Mouse (Mus musculus) gastrocnemius, postnatal 4 days (tissue): Measurements from ENCODE around the gene Slc17a6. TPM values are rescaled to one million over a fixed set of nuclear protein-coding genes. Genes with fewer than 3 reads are reported as not detected.
"Not testable (repeated sequence)": the region's sequence is repeated elsewhere in the genome, so short reads cannot be mapped to it uniquely, and the experiment has no call there.

Experiments used
- DNase-seq, 2 experiments: peaks; one replicate each; pipeline ENCODE4 v3.0.0; 2021 to 2022; ENCODE audit warnings: low spot score in 2 of 2, mixed read lengths in 2 of 2
- total RNA-seq, 2 experiments: library from RNA; stranded (reverse); gene quantifications; 2 replicates each; pipeline ENCODE4 v1.2.3; 2021

The Slc17a6 gene
- total RNA-seq, 2 experiments from 2014 or later: not detected

DNA sequence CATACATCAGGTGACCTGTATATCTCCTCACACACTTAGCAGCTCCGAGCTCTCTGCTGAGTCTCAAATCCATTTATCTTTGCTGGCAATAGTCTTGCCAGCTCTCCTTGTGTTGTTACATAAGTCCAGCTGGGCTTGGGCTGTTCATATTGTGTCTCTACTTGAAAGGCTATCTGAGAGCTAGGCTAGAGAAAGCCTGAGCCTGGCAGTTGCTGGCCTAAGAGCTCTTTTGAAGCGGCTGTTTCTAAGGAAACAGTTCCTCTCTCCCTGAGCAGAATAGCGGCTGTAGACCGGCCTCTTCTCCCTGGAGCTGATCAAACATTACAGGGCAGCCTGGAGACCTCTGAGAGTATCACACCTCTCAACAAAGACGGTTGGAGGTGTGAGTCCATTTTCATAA lies 40.6 kb downstream of the Slc17a6 start:
- no peak for DNase-seq

DNA sequence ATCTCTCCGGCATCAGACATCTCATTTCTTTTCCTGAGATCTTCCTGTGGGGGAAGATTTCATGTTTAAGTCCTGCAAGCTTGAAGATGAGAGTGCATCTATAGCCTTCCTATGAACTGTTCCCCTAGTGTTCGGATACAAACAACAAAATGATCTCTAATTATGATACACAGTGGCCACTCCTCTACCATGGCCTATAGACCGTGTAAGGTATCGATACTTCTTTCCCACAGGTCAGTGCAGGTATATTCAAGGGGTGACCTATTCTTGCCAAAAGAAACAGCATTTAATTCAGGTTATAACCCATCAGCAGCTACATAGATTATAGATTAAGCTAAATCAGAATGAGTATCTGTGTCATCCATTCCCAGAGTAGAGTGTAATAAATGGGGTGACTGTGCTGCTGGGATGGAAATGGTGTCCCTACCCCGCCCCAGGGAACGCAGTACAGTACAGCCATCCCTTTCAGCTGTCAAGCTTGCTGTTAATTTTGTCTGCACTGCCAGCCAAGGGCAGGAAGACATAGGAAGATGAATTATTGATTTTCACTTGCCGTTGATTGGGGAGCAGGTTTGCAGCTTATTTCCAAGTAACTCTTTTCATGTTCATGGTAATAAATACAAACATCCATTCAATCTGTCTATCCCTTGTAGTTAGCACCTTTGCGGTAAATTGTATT lies 71.9 kb downstream of the Slc17a6 start:
- DNase-seq: no peak

DNA sequence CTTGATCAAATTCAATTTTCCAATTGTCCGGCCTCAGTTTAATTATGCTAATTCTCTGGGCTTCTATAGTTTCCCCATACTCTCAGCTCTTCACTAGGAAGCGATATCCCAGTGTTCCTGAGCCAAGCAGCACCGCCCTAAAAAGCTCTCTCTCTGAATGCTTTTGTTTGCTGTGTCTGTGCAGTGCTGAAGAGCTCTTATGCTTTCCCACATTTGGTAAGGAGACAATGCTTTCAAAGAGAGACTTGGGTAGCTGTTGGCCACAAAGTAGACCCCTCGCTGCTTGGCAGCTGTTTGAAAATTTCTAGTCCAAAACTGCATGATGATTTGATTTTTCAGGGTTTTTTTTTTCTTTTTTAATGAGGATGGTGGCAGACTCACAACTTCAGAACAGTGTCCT lies 72.6 kb downstream of the Slc17a6 start:
- no peak for DNase-seq

DNA sequence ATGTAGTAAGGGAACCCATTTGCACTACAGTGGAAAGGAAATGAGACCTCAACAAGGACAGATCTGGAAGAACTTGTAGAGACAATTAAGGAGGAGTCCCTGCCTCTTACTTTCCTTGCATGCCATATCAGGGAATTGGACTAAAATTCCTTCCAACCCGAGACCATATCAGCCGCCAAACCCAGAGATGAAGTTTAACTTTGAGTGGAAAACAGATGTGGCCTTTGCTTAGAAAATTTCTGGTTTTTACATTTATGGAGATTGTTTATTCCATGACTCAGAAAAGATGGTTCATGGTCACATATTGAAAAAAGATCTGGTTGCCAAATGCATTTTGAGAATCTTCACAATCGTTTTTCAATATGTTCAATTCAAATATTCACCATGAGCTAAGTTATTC lies 87.7 kb downstream of the Slc17a6 start:
- DNase-seq: no peak

DNA sequence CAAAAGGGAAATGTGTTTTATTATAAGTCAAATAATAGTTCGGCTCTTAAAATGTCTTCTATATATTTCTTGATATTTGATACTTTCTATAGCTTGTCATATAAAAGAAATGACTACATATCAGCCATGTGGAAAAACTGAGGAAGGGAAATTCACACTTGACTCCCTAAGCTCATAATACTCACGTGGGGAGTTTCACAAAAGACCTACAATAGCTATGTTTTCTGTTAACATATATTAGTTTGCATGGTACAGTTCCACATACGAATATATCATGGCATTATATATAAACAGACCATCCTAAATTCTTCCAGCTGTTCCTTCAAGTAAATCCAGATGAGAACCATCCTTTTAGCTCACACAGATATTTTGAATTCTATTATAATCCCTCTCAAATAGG lies 88.5 kb downstream of the Slc17a6 start:
- not testable (repeated sequence) for DNase-seq

DNA sequence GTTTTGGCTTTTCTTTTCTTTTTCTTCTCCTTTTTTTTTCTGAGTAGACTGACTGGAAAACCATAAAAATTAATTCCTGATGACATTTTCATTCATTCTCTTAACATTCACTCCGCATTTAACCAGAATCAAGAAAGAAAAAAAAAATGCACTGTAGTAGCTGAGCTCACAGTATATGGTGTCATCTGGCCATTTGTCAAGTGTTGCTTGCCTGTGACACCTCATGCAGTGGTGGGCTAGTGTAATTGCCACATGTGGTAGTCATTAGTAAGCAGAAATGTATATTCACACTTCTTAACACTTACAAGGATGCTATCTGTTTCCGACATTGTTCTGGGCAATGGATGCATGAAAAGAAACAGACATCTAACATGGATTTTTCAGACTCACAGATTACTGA lies 94.0 kb downstream of the Slc17a6 start:
- no peak for DNase-seq

Other genes with a start within 250 kb of the Slc17a6 start
- gene Ano5, start 111.0 kb upstream of the Slc17a6 start, total RNA-seq: 10 to 100 TPM in 1 of 2 experiments, 1 to 10 TPM in 1; 9.7 to 10.3 TPM
- 10 to 100 TPM; 17.6 to 25.9 TPM for gene Gas2, start 240.0 kb downstream of the Slc17a6 start, total RNA-seq
- 1 to 10 TPM; 4.4 to 5.5 TPM for gene Fancf, start 240.3 kb downstream of the Slc17a6 start, total RNA-seq